Mouse (Mus musculus) embryonic fibroblast, embryonic 13.5 days (primary cell): ENCODE data around the gene Kcnk10.

Experiments used
- CTCF ChIP-seq: IDR thresholded peaks from 2 replicates; pipeline ENCODE4 v1.5.1; 2011; ENCODE audit warnings: mild to moderate bottlenecking, control low read depth, low read length, moderate library complexity, borderline replicate concordance; ENCODE audit not compliant: insufficient read depth
- POLR2A ChIP-seq: IDR thresholded peaks from 2 replicates; pipeline ENCODE4 v1.6.1; 2011; ENCODE audit warnings: low read depth, mild to moderate bottlenecking, control low read depth, low read length, moderate library complexity

- TF ChIP-seq POLR2A (no peak), CTCF (no peak)
These were observed 41.4 kb upstream of the Kcnk10 start for GRCm38 (mm10) chr12:98619496-98619895.
